Mouse (Mus musculus): ENCODE measurements around the gene Stab2. TPM values are rescaled to one million over a fixed set of nuclear protein-coding genes. Genes with fewer than 3 reads are reported as not detected.

The Stab2 gene
- polyA plus RNA-seq (2015; fragmentation: Nextera tagmentation; extraction: Ambion mirVana), result 38.8 and 45.0 TPM in 2 replicates

- Histone ChIP-seq H3K9ac (replicated peaks) (peak within 1 kb of the TSS; percentile 22; the same call in 1 of the 2 replicates), H3K27ac (ENCODE audit: low read depth) (0 out of 2 replicates have a peak within 1 kb of the TSS, but pooled peaks have one; percentile 41), H3K4me2 (ENCODE audit: low read depth, low read length) (no peak within 1 kb of the TSS), H3K36me3 (replicated peaks; ENCODE audit: insufficient read depth, low read length) (no peaks in the 10 kb centered on the region), H3K9me3 (ENCODE audit: low read length) (no peaks in the 10 kb centered on the region), H3K4me3 (ENCODE audit: low read depth, low read length) (no peak within 1 kb of the TSS), H3K27me3 (ENCODE audit: insufficient read depth, low read length) (no peaks in the 10 kb centered on the region), H3K4me1 (ENCODE audit: insufficient read depth) (no peaks in the 10 kb centered on the region)
- ATAC-seq (no peak), DNase-seq (no peak)
- TF ChIP-seq CTCF (IDR thresholded peaks at IDR 0.05; ENCODE audit: low read depth) (no peak), EP300 (IDR thresholded peaks at IDR 0.05; ENCODE audit: low read depth) (no peak)
- WGBS (ENCODE audit: insufficient replicate concordance), result 41% methylated on average over 8 of the region's 8 CpGs
Measured at GRCm38 (mm10) chr10:87007385-87008214, at the start of gene Stab2. Gene Stab2, minus strand, starts transcription at chr10:87008025.

GRCm38 (mm10) chr10:87051714-87052113 is 43.9 kb upstream of the Stab2 start:
- ATAC-seq, result peak; percentile 100
- Histone ChIP-seq H3K27ac (ENCODE audit: low read depth) (peak overlapping the region; percentile 75), H3K27me3 (ENCODE audit: insufficient read depth, low read length) (no peaks in the 10 kb centered on the region), H3K4me2 (ENCODE audit: low read depth, low read length) (no peak overlapping the region), H3K4me3 (ENCODE audit: low read depth, low read length) (no peak overlapping the region), H3K9me3 (ENCODE audit: low read length) (no peaks in the 10 kb centered on the region), H3K36me3 (replicated peaks; ENCODE audit: insufficient read depth, low read length) (no peaks in the 10 kb centered on the region), H3K4me1 (ENCODE audit: insufficient read depth) (no peaks in the 10 kb centered on the region), H3K9ac (replicated peaks) (no peak overlapping the region)
- no peak for TF ChIP-seq CTCF (IDR thresholded peaks at IDR 0.05; ENCODE audit: low read depth)
- TF ChIP-seq EP300 (IDR thresholded peaks at IDR 0.05; ENCODE audit: low read depth), result peak; percentile 92
- DNase-seq, result peak; percentile 31
- 34% methylated on average over 4 of the region's 4 CpGs for WGBS (ENCODE audit: insufficient replicate concordance)

GRCm38 (mm10) chr10:87049179-87049578 is 41.4 kb upstream of the Stab2 start:
- no peak overlapping the region for H3K27ac ChIP-seq (ENCODE audit: low read depth)
- no peak overlapping the region for H3K4me3 ChIP-seq (ENCODE audit: low read depth, low read length)
- 68% methylated on average over 3 of the region's 3 CpGs for WGBS (ENCODE audit: insufficient replicate concordance)
- H3K9ac ChIP-seq (replicated peaks), result no peak overlapping the region
- TF ChIP-seq EP300 (IDR thresholded peaks at IDR 0.05; ENCODE audit: low read depth) (no peak), CTCF (IDR thresholded peaks at IDR 0.05; ENCODE audit: low read depth) (no peak)
- no peaks in the 10 kb centered on the region for H3K4me1 ChIP-seq (ENCODE audit: insufficient read depth)
- H3K27me3 ChIP-seq (ENCODE audit: insufficient read depth, low read length), result no peaks in the 10 kb centered on the region
- H3K36me3 ChIP-seq (replicated peaks; ENCODE audit: insufficient read depth, low read length), result no peaks in the 10 kb centered on the region
- no peaks in the 10 kb centered on the region for H3K9me3 ChIP-seq (ENCODE audit: low read length)
- no peak overlapping the region for H3K4me2 ChIP-seq (ENCODE audit: low read depth, low read length)
- DNase-seq (no peak), ATAC-seq (no peak)

- Histone ChIP-seq H3K9me3 (ENCODE audit: low read length) (no peaks in the 10 kb centered on the region), H3K9ac (replicated peaks) (no peak overlapping the region), H3K4me2 (ENCODE audit: low read depth, low read length) (no peak overlapping the region), H3K27ac (ENCODE audit: low read depth) (no peak overlapping the region), H3K4me3 (ENCODE audit: low read depth, low read length) (no peak overlapping the region), H3K4me1 (ENCODE audit: insufficient read depth) (no peaks in the 10 kb centered on the region), H3K36me3 (replicated peaks; ENCODE audit: insufficient read depth, low read length) (no peaks in the 10 kb centered on the region), H3K27me3 (ENCODE audit: insufficient read depth, low read length) (no peaks in the 10 kb centered on the region)
- ATAC-seq (no peak), DNase-seq (peak; percentile 26)
- 82% methylated on average over 10 of the region's 10 CpGs for WGBS (ENCODE audit: insufficient replicate concordance)
- TF ChIP-seq CTCF (IDR thresholded peaks at IDR 0.05; ENCODE audit: low read depth) (peak; percentile 42), EP300 (IDR thresholded peaks at IDR 0.05; ENCODE audit: low read depth) (no peak)
Measured at GRCm38 (mm10) chr10:87046931-87047468, 39.2 kb upstream of the Stab2 start.

GRCm38 (mm10) chr10:87046469-87046868 is 38.6 kb upstream of the Stab2 start:
- no peaks in the 10 kb centered on the region for H3K9me3 ChIP-seq (ENCODE audit: low read length)
- TF ChIP-seq EP300 (IDR thresholded peaks at IDR 0.05; ENCODE audit: low read depth) (no peak), CTCF (IDR thresholded peaks at IDR 0.05; ENCODE audit: low read depth) (no peak)
- H3K27me3 ChIP-seq (ENCODE audit: insufficient read depth, low read length), result no peaks in the 10 kb centered on the region
- ATAC-seq, result no peak
- H3K4me2 ChIP-seq (ENCODE audit: low read depth, low read length), result no peak overlapping the region
- no peak for DNase-seq
- 58% methylated on average over 6 of the region's 6 CpGs for WGBS (ENCODE audit: insufficient replicate concordance)
- no peaks in the 10 kb centered on the region for H3K4me1 ChIP-seq (ENCODE audit: insufficient read depth)
- no peaks in the 10 kb centered on the region for H3K36me3 ChIP-seq (replicated peaks; ENCODE audit: insufficient read depth, low read length)
- H3K27ac ChIP-seq (ENCODE audit: low read depth), result no peak overlapping the region
- no peak overlapping the region for H3K9ac ChIP-seq (replicated peaks)
- H3K4me3 ChIP-seq (ENCODE audit: low read depth, low read length), result no peak overlapping the region

- no peaks in the 10 kb centered on the region for H3K9me3 ChIP-seq (ENCODE audit: low read length)
- DNase-seq, result no peak
- no peak overlapping the region for H3K9ac ChIP-seq (replicated peaks)
- no peaks in the 10 kb centered on the region for H3K36me3 ChIP-seq (replicated peaks; ENCODE audit: insufficient read depth, low read length)
- no peak overlapping the region for H3K4me3 ChIP-seq (ENCODE audit: low read depth, low read length)
- H3K4me1 ChIP-seq (ENCODE audit: insufficient read depth), result no peaks in the 10 kb centered on the region
- no peak for TF ChIP-seq CTCF (IDR thresholded peaks at IDR 0.05; ENCODE audit: low read depth)
- TF ChIP-seq EP300 (IDR thresholded peaks at IDR 0.05; ENCODE audit: low read depth), result no peak
- 38% methylated on average over 3 of the region's 3 CpGs for WGBS (ENCODE audit: insufficient replicate concordance)
- ATAC-seq, result no peak
- H3K27ac ChIP-seq (ENCODE audit: low read depth), result no peak overlapping the region
- no peaks in the 10 kb centered on the region for H3K27me3 ChIP-seq (ENCODE audit: insufficient read depth, low read length)
- H3K4me2 ChIP-seq (ENCODE audit: low read depth, low read length), result no peak overlapping the region
Measured at GRCm38 (mm10) chr10:87045273-87045672, 37.4 kb upstream of the Stab2 start.
